Mouse (Mus musculus): ENCODE results near the gene Hacd2. TPM values are rescaled to one million over a fixed set of nuclear protein-coding genes. Genes with fewer than 3 reads are reported as not detected.

The Hacd2 gene
- polyA plus RNA-seq, 1 experiment from 2014 or later, result 49.9 TPM

GRCm38 (mm10) chr16:35111143-35111620 is 89.0 kb downstream of the Hacd2 start:
- H3K4me3 ChIP-seq (ENCODE audit: low read length), result no peak overlapping the region
- 61% methylated on average over 8 of the region's 8 CpGs for WGBS
- H3K27ac ChIP-seq (ENCODE audit: low read depth, low read length), result no peak overlapping the region
- no peaks in the 10 kb centered on the region for H3K36me3 ChIP-seq (ENCODE audit: control insufficient read depth, insufficient read depth, low read length)
- H3K27me3 ChIP-seq (replicated peaks; ENCODE audit: control insufficient read depth, insufficient read depth, low read length), result no peaks in the 10 kb centered on the region
- H3K9ac ChIP-seq (ENCODE audit: low read depth, low read length), result no peak overlapping the region
- peak; percentile 53 for ATAC-seq
- no peaks in the 10 kb centered on the region for H3K9me3 ChIP-seq (ENCODE audit: control insufficient read depth, low read length)
- peaks cover 6% of the 10 kb centered on the region for H3K4me1 ChIP-seq (ENCODE audit: control insufficient read depth, insufficient read depth, low read depth, low read length)
- H3K4me2 ChIP-seq (ENCODE audit: low read length), result no peak overlapping the region

- Histone ChIP-seq H3K9me3 (ENCODE audit: control insufficient read depth, low read length) (no peaks in the 10 kb centered on the region), H3K9ac (ENCODE audit: low read depth, low read length) (no peak overlapping the region), H3K27ac (ENCODE audit: low read depth, low read length) (no peak overlapping the region), H3K4me1 (ENCODE audit: control insufficient read depth, insufficient read depth, low read depth, low read length) (peaks cover 6% of the 10 kb centered on the region), H3K27me3 (replicated peaks; ENCODE audit: control insufficient read depth, insufficient read depth, low read length) (no peaks in the 10 kb centered on the region), H3K4me2 (ENCODE audit: low read length) (no peak overlapping the region), H3K36me3 (ENCODE audit: control insufficient read depth, insufficient read depth, low read length) (no peaks in the 10 kb centered on the region), H3K4me3 (ENCODE audit: low read length) (no peak overlapping the region)
- WGBS, result 87% methylated on average over 5 of the region's 5 CpGs
- ATAC-seq, result no peak
Observed at GRCm38 (mm10) chr16:35113496-35113895, 91.3 kb downstream of the Hacd2 start.

- H3K4me1 ChIP-seq (ENCODE audit: control insufficient read depth, insufficient read depth, low read depth, low read length), result no peaks in the 10 kb centered on the region; the same call in 1 of the 2 replicates
- H3K27ac ChIP-seq (ENCODE audit: low read depth, low read length), result no peak overlapping the region
- no peak overlapping the region for H3K4me3 ChIP-seq (ENCODE audit: low read length)
- no peak overlapping the region for H3K4me2 ChIP-seq (ENCODE audit: low read length)
- 78% methylated on average over 7 of the region's 7 CpGs for WGBS
- no peaks in the 10 kb centered on the region for H3K9me3 ChIP-seq (ENCODE audit: control insufficient read depth, low read length)
- no peak for ATAC-seq
- no peaks in the 10 kb centered on the region for H3K27me3 ChIP-seq (replicated peaks; ENCODE audit: control insufficient read depth, insufficient read depth, low read length)
- no peaks in the 10 kb centered on the region for H3K36me3 ChIP-seq (ENCODE audit: control insufficient read depth, insufficient read depth, low read length)
- no peak overlapping the region for H3K9ac ChIP-seq (ENCODE audit: low read depth, low read length)
Observed at GRCm38 (mm10) chr16:35116328-35116956, 94.2 kb downstream of the Hacd2 start.

GRCm38 (mm10) chr16:35117436-35117835 is 95.2 kb downstream of the Hacd2 start:
- Histone ChIP-seq H3K27ac (ENCODE audit: low read depth, low read length) (no peak overlapping the region), H3K27me3 (replicated peaks; ENCODE audit: control insufficient read depth, insufficient read depth, low read length) (no peaks in the 10 kb centered on the region), H3K9me3 (ENCODE audit: control insufficient read depth, low read length) (no peaks in the 10 kb centered on the region), H3K4me1 (ENCODE audit: control insufficient read depth, insufficient read depth, low read depth, low read length) (no peaks in the 10 kb centered on the region; the same call in 1 of the 2 replicates), H3K36me3 (ENCODE audit: control insufficient read depth, insufficient read depth, low read length) (no peaks in the 10 kb centered on the region), H3K4me3 (ENCODE audit: low read length) (no peak overlapping the region), H3K4me2 (ENCODE audit: low read length) (no peak overlapping the region), H3K9ac (ENCODE audit: low read depth, low read length) (no peak overlapping the region)
- ATAC-seq, result no peak
- 64% methylated on average over 7 of the region's 7 CpGs for WGBS

DNA sequence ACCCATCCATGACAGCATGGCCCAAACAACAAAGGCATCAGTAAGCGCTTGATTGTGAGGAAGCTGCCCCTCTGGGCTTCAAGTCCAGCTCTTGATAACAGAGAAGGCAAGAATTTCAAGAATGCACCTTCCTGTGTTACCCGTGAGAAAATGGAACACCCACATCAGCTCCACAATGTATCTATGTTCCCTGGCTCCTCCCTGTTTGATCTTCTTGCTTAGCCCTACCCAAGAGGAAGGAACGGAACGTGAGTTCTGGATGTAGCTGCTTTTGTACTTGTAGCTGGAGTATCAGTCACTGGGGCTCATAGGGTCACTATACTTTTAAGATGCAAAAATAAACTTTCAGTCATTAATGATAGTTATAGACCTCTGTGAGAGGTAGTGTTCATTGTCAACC is 98.4 kb downstream of the Hacd2 start:
- Histone ChIP-seq H3K27me3 (replicated peaks; ENCODE audit: control insufficient read depth, insufficient read depth, low read length) (no peaks in the 10 kb centered on the region), H3K4me2 (ENCODE audit: low read length) (no peak overlapping the region), H3K4me1 (ENCODE audit: control insufficient read depth, insufficient read depth, low read depth, low read length) (no peaks in the 10 kb centered on the region; the same call in 1 of the 2 replicates), H3K4me3 (ENCODE audit: low read length) (no peak overlapping the region), H3K9ac (ENCODE audit: low read depth, low read length) (no peak overlapping the region), H3K27ac (ENCODE audit: low read depth, low read length) (no peak overlapping the region), H3K9me3 (ENCODE audit: control insufficient read depth, low read length) (no peaks in the 10 kb centered on the region), H3K36me3 (ENCODE audit: control insufficient read depth, insufficient read depth, low read length) (no peaks in the 10 kb centered on the region)
- WGBS, result 79% methylated on average over 4 of the region's 4 CpGs
- ATAC-seq, result no peak

GRCm38 (mm10) chr16:35127270-35127669 is 105.0 kb downstream of the Hacd2 start:
- 86% methylated on average over 5 of the region's 5 CpGs for WGBS
- no peak for ATAC-seq
- no peaks in the 10 kb centered on the region for H3K9me3 ChIP-seq (ENCODE audit: control insufficient read depth, low read length)
- no peaks in the 10 kb centered on the region for H3K4me1 ChIP-seq (ENCODE audit: control insufficient read depth, insufficient read depth, low read depth, low read length)
- H3K4me3 ChIP-seq (ENCODE audit: low read length), result no peak overlapping the region
- no peak overlapping the region for H3K4me2 ChIP-seq (ENCODE audit: low read length)
- no peaks in the 10 kb centered on the region for H3K27me3 ChIP-seq (replicated peaks; ENCODE audit: control insufficient read depth, insufficient read depth, low read length)
- no peaks in the 10 kb centered on the region for H3K36me3 ChIP-seq (ENCODE audit: control insufficient read depth, insufficient read depth, low read length)
- no peak overlapping the region for H3K27ac ChIP-seq (ENCODE audit: low read depth, low read length)
- H3K9ac ChIP-seq (ENCODE audit: low read depth, low read length), result no peak overlapping the region

- Histone ChIP-seq H3K27ac (ENCODE audit: low read depth, low read length) (no peak overlapping the region), H3K4me2 (ENCODE audit: low read length) (no peak overlapping the region), H3K9ac (ENCODE audit: low read depth, low read length) (no peak overlapping the region), H3K4me1 (ENCODE audit: control insufficient read depth, insufficient read depth, low read depth, low read length) (no peaks in the 10 kb centered on the region), H3K9me3 (ENCODE audit: control insufficient read depth, low read length) (no peaks in the 10 kb centered on the region), H3K27me3 (replicated peaks; ENCODE audit: control insufficient read depth, insufficient read depth, low read length) (no peaks in the 10 kb centered on the region), H3K4me3 (ENCODE audit: low read length) (no peak overlapping the region), H3K36me3 (ENCODE audit: control insufficient read depth, insufficient read depth, low read length) (no peaks in the 10 kb centered on the region)
- WGBS, result 81% methylated on average over 3 of the region's 3 CpGs
- no peak for ATAC-seq
Observed at GRCm38 (mm10) chr16:35130172-35130571, 107.9 kb downstream of the Hacd2 start.

DNA sequence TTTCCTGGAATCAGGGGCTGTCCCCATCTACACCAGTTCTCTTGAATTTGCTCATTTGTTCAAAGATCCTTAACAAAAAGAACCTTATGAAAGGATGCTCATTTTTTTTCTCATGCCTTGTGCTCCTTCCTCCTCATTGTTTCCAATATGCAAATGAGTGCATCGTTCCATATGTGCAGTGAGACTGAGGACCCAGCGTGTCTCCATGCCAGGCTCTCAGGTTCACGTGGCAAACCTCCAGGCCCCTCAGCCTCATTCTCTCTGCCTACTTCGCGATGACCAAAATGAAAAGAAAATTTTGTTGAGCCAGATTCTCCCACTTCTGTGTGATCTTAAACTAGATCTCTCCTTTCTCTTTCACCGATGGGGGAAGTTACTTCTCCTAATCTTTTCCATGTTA is 117.2 kb downstream of the Hacd2 start:
- ATAC-seq, result no peak
- Histone ChIP-seq H3K36me3 (ENCODE audit: control insufficient read depth, insufficient read depth, low read length) (no peaks in the 10 kb centered on the region), H3K4me3 (ENCODE audit: low read length) (no peak overlapping the region), H3K4me1 (ENCODE audit: control insufficient read depth, insufficient read depth, low read depth, low read length) (peaks cover 8% of the 10 kb centered on the region), H3K9me3 (ENCODE audit: control insufficient read depth, low read length) (no peaks in the 10 kb centered on the region), H3K27me3 (replicated peaks; ENCODE audit: control insufficient read depth, insufficient read depth, low read length) (no peaks in the 10 kb centered on the region), H3K27ac (ENCODE audit: low read depth, low read length) (no peak overlapping the region), H3K4me2 (ENCODE audit: low read length) (no peak overlapping the region), H3K9ac (ENCODE audit: low read depth, low read length) (no peak overlapping the region)
- 32% methylated on average over 6 of the region's 6 CpGs for WGBS

DNA sequence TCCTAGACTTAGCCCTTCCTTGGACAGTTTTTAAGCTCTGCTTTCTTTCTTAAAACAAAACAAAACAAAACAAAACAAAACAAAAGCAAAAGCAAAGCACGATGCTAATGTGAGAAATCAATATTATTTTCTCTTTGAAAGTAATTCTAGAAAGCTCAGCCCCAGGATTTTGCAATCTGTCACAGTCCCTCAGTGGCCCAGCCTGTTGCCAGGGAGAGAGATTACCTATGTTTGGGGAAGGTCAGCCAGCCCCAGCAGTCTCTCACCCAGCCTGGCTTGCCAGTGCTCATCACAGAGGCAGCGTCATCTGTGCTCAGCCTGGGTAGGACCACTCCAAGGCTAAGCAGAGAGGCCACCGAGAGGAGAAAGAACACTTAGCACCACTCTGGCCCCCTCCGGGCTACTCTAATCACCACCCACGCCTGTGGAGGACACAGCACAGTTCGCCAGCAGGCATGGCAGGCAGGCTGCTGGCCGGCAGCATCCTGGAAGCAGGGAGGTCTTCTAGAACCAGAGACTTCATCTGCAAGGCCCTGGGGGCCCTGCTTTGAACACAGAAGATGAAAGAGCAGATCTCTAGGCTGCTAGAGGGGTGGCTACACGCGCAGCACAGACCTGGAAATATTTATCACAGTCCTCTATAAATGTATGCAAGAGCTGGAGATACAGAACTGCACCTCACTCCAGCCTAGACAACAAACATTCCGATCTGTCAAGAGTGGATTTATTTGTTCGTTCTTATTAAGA is 117.8 kb downstream of the Hacd2 start:
- ATAC-seq, result peak; percentile 82
- no peaks in the 10 kb centered on the region for H3K9me3 ChIP-seq (ENCODE audit: control insufficient read depth, low read length)
- H3K27me3 ChIP-seq (replicated peaks; ENCODE audit: control insufficient read depth, insufficient read depth, low read length), result no peaks in the 10 kb centered on the region
- peak overlapping the region; percentile 41; the same call in 1 of the 2 replicates for H3K27ac ChIP-seq (ENCODE audit: low read depth, low read length)
- H3K36me3 ChIP-seq (ENCODE audit: control insufficient read depth, insufficient read depth, low read length), result no peaks in the 10 kb centered on the region
- H3K9ac ChIP-seq (ENCODE audit: low read depth, low read length), result no peak overlapping the region
- WGBS, result 19% methylated on average over 11 of the region's 11 CpGs
- H3K4me1 ChIP-seq (ENCODE audit: control insufficient read depth, insufficient read depth, low read depth, low read length), result peaks cover 8% of the 10 kb centered on the region
- no peak overlapping the region for H3K4me3 ChIP-seq (ENCODE audit: low read length)
- no peak overlapping the region; the same call in 1 of the 2 replicates for H3K4me2 ChIP-seq (ENCODE audit: low read length)
